Mouse (Mus musculus) adipocyte (in vitro differentiated cells): ENCODE data around the gene Ehd3.
A peak's percentile ranks its signal among the peaks of the same experiment; 100 is the strongest.

Source experiments
- DNase-seq: peaks from one replicate; pipeline ENCODE4 v3.0.0-alpha.2; 2016; ENCODE audit warnings: low spot score

Ehd3 gene

GRCm38 (mm10) chr17:73803521-73804184 is at the start of gene Ehd3:
Gene Ehd3, plus strand, starts transcription at chr17:73804134.
- no peak for DNase-seq

- DNase-seq: no peak
Observed at GRCm38 (mm10) chr17:73770964-73771363, 33.0 kb upstream of the Ehd3 start.

DNA sequence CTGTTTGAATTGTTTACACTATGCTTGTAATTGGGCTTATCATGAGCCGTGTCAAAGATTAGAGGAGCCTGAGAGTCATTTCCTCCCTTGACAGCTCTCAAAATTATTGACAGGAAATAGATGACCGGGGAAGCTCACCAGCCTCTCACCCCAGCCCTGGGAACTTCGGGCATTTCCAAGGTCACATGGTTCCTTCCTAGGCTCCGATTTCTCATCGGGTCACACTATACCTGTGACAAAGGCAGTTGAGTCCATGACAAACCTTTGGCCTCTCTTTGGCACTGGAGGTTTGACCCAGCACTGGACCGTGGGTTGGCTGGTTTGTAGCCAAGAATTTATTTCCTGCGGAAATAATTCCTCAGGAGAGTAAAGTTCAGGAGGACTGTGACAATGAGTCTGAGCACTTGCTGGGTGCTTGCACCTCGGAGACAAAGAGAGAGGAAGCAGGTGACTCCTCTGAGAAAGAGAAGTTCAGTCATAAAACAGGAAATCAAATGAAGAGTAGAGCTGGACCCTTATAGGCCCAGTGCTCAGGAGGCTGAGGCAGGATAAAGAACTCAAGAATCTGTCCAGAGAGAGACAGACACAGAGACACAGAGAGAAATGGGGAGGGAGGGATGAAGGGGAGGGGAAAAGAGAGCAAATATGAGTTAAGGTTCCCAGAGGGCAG is 17.2 kb upstream of the Ehd3 start:
- no peak for DNase-seq

- no peak for DNase-seq
Observed at GRCm38 (mm10) chr17:73790284-73791020, 13.5 kb upstream of the Ehd3 start.

GRCm38 (mm10) chr17:73796789-73797188 is 7.1 kb upstream of the Ehd3 start:
- DNase-seq: no peak

GRCm38 (mm10) chr17:73797706-73798105 is 6.2 kb upstream of the Ehd3 start:
- no peak for DNase-seq

- peak; percentile 93 for DNase-seq
Observed at GRCm38 (mm10) chr17:73804592-73805271, 798 bp downstream of the Ehd3 start.

DNA sequence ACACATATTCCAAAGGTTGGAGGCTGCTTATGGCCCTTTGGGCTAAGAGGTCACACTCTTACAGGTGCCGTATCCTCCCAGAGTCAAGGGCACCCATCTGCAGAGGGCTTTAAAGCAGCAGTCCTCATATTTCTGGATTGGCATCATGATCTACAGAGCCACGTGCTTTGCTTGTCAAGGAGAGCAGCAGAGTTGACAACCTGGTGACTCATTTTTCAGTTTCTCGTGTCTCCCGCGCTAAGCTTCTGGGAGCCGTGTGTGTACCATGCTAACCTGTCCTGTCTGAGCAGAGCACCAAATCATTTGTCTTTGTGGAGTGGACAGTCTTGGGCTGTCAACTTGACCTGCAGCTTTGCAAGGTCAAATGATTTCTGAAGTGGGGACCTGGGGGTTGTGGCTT is 2.4 kb downstream of the Ehd3 start:
- no peak for DNase-seq

DNA sequence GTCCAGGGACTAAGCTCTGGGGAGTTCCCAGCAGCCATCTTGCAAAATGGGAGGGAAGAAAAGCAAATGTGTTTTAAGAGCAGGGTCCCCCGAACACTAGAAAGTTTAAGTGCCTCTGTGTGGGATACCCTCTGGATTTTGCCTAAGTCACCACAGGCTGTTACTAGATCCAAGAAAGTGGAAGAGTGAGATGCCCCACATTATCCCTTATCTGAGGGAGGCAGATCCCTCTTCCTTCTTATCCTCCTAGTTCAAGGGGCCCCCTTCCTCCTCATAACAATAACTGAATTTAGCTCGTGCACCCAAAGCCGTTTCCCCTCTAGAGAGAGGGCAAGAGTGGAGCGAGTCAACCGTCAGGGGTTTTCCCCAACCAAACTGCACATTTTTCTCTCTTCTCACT is 3.3 kb downstream of the Ehd3 start:
- no peak for DNase-seq

- DNase-seq: peak; percentile 19
Observed at GRCm38 (mm10) chr17:73808431-73808830, 4.5 kb downstream of the Ehd3 start.

- DNase-seq: peak; percentile 71
Observed at GRCm38 (mm10) chr17:73810801-73811200, 6.9 kb downstream of the Ehd3 start.

DNA sequence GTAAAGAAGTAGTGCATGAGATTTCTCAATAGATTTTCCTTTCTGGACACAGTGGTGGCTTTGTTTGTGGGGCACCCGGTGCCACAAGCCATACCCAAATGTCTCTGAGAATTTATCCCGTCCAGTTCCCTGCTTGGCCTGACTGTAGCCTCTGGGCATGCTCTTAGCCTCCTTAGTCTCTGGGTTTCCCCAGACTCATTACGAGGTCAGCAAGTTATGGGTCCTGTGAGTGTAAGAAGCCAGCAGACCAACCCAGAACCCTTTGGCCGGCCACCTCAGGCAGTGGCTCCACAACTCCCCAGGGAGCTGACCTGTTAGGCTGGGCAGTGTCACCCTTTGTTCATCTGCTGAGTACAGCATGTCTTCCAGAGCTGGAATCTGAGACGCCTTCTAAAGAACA is 7.6 kb downstream of the Ehd3 start:
- DNase-seq: peak; percentile 55

- DNase-seq: no peak
Observed at GRCm38 (mm10) chr17:73813031-73813660, 9.2 kb downstream of the Ehd3 start.

- DNase-seq: no peak
Observed at GRCm38 (mm10) chr17:73814500-73815190, 10.7 kb downstream of the Ehd3 start.

- no peak for DNase-seq
Observed at GRCm38 (mm10) chr17:73817697-73818380, 13.9 kb downstream of the Ehd3 start.

- no peak for DNase-seq
Observed at GRCm38 (mm10) chr17:73818936-73819335, 15.0 kb downstream of the Ehd3 start.

GRCm38 (mm10) chr17:73820726-73821125 is 16.8 kb downstream of the Ehd3 start:
- no peak for DNase-seq

DNA sequence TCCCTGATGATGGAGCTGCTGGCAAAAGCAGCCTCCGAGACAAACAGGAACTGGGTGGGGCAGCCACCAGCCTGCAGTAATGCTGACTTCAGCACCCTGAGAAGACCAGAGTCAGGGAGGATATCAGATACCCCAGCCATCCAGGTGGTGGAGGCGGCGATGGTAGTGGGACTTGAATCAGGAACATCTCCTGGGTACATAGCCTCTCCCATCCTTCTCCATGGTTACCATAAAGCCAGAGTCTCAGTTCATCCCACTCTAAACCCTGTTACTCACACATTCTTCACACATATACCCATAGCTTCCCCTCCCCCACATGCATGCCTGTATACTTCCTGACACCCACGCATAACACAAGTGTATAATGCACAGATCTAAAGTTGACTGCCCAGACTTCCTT is 18.3 kb downstream of the Ehd3 start:
- DNase-seq: no peak

- no peak for DNase-seq
Observed at GRCm38 (mm10) chr17:73823121-73824021, 19.4 kb downstream of the Ehd3 start.

- DNase-seq: no peak
Observed at GRCm38 (mm10) chr17:73824022-73824340, 20.0 kb downstream of the Ehd3 start.
